Mouse (Mus musculus): ENCODE measurements around the gene Kmt2d. TPM values are rescaled to one million over a fixed set of nuclear protein-coding genes. Genes with fewer than 3 reads are reported as not detected.

Gene Kmt2d
- polyA plus RNA-seq, 1 experiment from 2014 or later, result 20.1 TPM

- Histone ChIP-seq H3K36me3 (ENCODE audit: control insufficient read depth, insufficient read depth, low read length) (no peaks in the 10 kb centered on the region), H3K27ac (ENCODE audit: low read depth, low read length) (no peak overlapping the region), H3K9me3 (ENCODE audit: control insufficient read depth, low read length) (no peaks in the 10 kb centered on the region), H3K4me3 (ENCODE audit: low read depth, low read length) (peak overlapping the region; percentile 11; the same call in 1 of the 2 replicates), H3K4me2 (ENCODE audit: low read depth, low read length, severe bottlenecking) (peak overlapping the region; percentile 2; the same call in 1 of the 2 replicates), H3K4me1 (replicated peaks; ENCODE audit: control insufficient read depth, insufficient read depth, low read length) (peaks cover 14% of the 10 kb centered on the region), H3K27me3 (ENCODE audit: control insufficient read depth, insufficient read depth, low read length) (peaks cover 87% of the 10 kb centered on the region), H3K9ac (ENCODE audit: low read length) (no peak overlapping the region)
- 2% methylated on average over 30 of the region's 30 CpGs for WGBS
- peak; percentile 58 for DNase-seq (ENCODE audit: low spot score)
- no peak for ATAC-seq (replicated peaks; ENCODE audit: low FRiP score)
Observed at GRCm38 (mm10) chr15:98806071-98806808, 64.8 kb downstream of the Kmt2d start.

- Histone ChIP-seq H3K9ac (ENCODE audit: low read length) (no peak overlapping the region), H3K4me1 (replicated peaks; ENCODE audit: control insufficient read depth, insufficient read depth, low read length) (peaks cover 14% of the 10 kb centered on the region), H3K4me2 (ENCODE audit: low read depth, low read length, severe bottlenecking) (peak overlapping the region; percentile 56), H3K4me3 (ENCODE audit: low read depth, low read length) (peak overlapping the region; percentile 32), H3K27ac (ENCODE audit: low read depth, low read length) (no peak overlapping the region), H3K9me3 (ENCODE audit: control insufficient read depth, low read length) (no peaks in the 10 kb centered on the region), H3K36me3 (ENCODE audit: control insufficient read depth, insufficient read depth, low read length) (no peaks in the 10 kb centered on the region), H3K27me3 (ENCODE audit: control insufficient read depth, insufficient read depth, low read length) (peaks cover 95% of the 10 kb centered on the region)
- peak; percentile 85 for DNase-seq (ENCODE audit: low spot score)
- ATAC-seq (replicated peaks; ENCODE audit: low FRiP score), result peak; percentile 64
- under 1% methylated on average over 64 of the region's 64 CpGs for WGBS
Observed at GRCm38 (mm10) chr15:98805324-98806040, 65.5 kb downstream of the Kmt2d start.

DNA sequence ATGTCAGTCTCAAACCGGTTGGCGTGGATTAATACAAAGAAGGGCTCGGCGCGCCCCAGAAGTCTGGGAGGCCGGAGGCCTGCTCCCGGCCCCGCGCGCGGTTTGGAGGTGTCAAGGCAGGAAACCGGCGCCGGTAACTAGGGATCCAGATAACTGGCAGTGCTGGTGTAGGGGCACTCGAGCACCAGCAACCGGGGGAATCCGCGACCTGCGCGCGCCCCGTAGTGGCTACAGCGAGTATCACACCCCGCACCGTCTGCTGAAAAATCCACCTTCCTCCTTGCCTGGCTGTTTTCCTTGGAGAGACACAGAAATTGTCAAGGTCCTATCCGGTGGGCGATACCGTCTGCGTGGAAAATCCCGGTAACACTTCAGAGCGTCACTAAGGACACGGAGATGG, 67.0 kb downstream of the Kmt2d start:
- WGBS, result under 1% methylated on average over 32 of the region's 32 CpGs
- ATAC-seq (replicated peaks; ENCODE audit: low FRiP score), result no peak
- Histone ChIP-seq H3K4me1 (replicated peaks; ENCODE audit: control insufficient read depth, insufficient read depth, low read length) (peaks cover 14% of the 10 kb centered on the region), H3K27me3 (ENCODE audit: control insufficient read depth, insufficient read depth, low read length) (peaks cover 99% of the 10 kb centered on the region), H3K9ac (ENCODE audit: low read length) (no peak overlapping the region), H3K4me3 (ENCODE audit: low read depth, low read length) (0 out of 2 replicates have a peak overlapping the region, but pooled peaks have one; percentile 5), H3K9me3 (ENCODE audit: control insufficient read depth, low read length) (no peaks in the 10 kb centered on the region), H3K4me2 (ENCODE audit: low read depth, low read length, severe bottlenecking) (no peak overlapping the region), H3K36me3 (ENCODE audit: control insufficient read depth, insufficient read depth, low read length) (no peaks in the 10 kb centered on the region), H3K27ac (ENCODE audit: low read depth, low read length) (no peak overlapping the region)
- peak; percentile 94 for DNase-seq (ENCODE audit: low spot score)

DNA sequence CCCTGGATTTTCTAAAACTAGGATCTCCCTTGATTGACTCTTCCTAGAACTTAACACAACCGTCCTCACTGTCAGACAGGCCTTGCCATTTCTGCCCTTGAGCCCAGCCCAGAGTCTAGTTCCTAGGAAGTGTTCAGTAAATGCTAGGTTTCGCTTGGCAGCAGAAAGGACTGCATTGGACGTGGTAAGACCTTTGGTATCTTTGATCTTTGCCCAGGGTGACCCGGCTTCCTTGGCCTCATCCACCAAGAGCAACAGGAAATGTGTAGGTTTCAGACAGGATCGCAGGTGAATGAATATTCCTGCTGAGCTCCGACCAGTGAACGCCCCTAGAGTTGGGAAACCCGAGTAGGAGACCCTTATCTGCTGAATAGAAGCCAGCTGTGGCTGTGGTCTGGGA, 68.1 kb downstream of the Kmt2d start:
- Histone ChIP-seq H3K9me3 (ENCODE audit: control insufficient read depth, low read length) (no peaks in the 10 kb centered on the region), H3K4me1 (replicated peaks; ENCODE audit: control insufficient read depth, insufficient read depth, low read length) (peaks cover 20% of the 10 kb centered on the region), H3K27me3 (ENCODE audit: control insufficient read depth, insufficient read depth, low read length) (peaks cover 97% of the 10 kb centered on the region), H3K4me3 (ENCODE audit: low read depth, low read length) (no peak overlapping the region), H3K27ac (ENCODE audit: low read depth, low read length) (no peak overlapping the region), H3K4me2 (ENCODE audit: low read depth, low read length, severe bottlenecking) (no peak overlapping the region), H3K9ac (ENCODE audit: low read length) (no peak overlapping the region), H3K36me3 (ENCODE audit: control insufficient read depth, insufficient read depth, low read length) (no peaks in the 10 kb centered on the region)
- ATAC-seq (replicated peaks; ENCODE audit: low FRiP score) (no peak), DNase-seq (ENCODE audit: low spot score) (no peak)
- WGBS, result 2% methylated on average over 8 of the region's 8 CpGs

DNA sequence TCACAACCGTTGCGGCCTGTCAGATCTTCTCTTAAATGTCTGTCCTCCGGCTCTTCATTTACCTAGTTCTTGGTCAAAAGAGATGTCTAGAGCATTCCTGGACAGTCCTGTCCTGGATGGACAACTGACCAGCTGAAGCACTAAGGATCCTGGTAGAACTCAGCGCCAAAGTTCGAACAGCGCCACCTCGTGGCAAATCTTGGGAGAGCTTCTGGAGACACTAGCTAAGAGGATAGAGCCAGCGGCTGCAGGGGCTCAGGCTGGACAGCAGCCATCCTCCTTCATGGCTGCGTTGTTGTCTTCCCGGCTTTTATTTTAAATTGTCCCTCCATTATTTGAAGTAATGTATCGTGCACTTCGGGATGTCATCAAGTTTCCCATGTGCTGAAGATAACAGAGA, 71.6 kb downstream of the Kmt2d start:
- no peak overlapping the region for H3K27ac ChIP-seq (ENCODE audit: low read depth, low read length)
- no peaks in the 10 kb centered on the region for H3K36me3 ChIP-seq (ENCODE audit: control insufficient read depth, insufficient read depth, low read length)
- 13% methylated on average over 12 of the region's 12 CpGs for WGBS
- no peak overlapping the region for H3K4me3 ChIP-seq (ENCODE audit: low read depth, low read length)
- peaks cover 24% of the 10 kb centered on the region for H3K4me1 ChIP-seq (replicated peaks; ENCODE audit: control insufficient read depth, insufficient read depth, low read length)
- H3K9ac ChIP-seq (ENCODE audit: low read length), result no peak overlapping the region
- ATAC-seq (replicated peaks; ENCODE audit: low FRiP score) (no peak), DNase-seq (ENCODE audit: low spot score) (peak; percentile 92)
- no peak overlapping the region for H3K4me2 ChIP-seq (ENCODE audit: low read depth, low read length, severe bottlenecking)
- H3K27me3 ChIP-seq (ENCODE audit: control insufficient read depth, insufficient read depth, low read length), result peaks cover 91% of the 10 kb centered on the region
- no peaks in the 10 kb centered on the region for H3K9me3 ChIP-seq (ENCODE audit: control insufficient read depth, low read length)

DNA sequence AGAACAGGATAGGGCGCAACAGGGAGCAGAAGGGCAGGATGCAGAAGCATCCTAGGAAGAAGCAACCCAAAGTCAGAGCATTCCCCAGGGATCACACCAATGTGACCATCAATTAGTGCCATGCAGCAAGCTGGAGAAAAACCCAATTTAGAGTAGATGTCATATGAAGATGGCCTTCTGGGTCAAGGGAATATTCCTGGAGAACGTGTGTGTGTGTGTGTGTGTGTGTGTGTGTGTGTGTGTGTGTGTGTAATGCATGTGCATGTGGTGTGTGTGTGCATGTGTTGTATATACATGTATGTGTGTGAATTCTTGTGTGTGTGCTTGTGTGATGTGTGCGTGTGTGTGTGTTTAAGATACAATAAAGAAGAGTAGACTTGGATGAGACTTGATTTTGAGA, 72.1 kb downstream of the Kmt2d start:
- ATAC-seq (replicated peaks; ENCODE audit: low FRiP score) (no peak), DNase-seq (ENCODE audit: low spot score) (no peak)
- WGBS, result 50% methylated on average over 3 of the region's 3 CpGs
- Histone ChIP-seq H3K27ac (ENCODE audit: low read depth, low read length) (no peak overlapping the region), H3K4me2 (ENCODE audit: low read depth, low read length, severe bottlenecking) (no peak overlapping the region), H3K36me3 (ENCODE audit: control insufficient read depth, insufficient read depth, low read length) (no peaks in the 10 kb centered on the region), H3K9me3 (ENCODE audit: control insufficient read depth, low read length) (no peaks in the 10 kb centered on the region), H3K9ac (ENCODE audit: low read length) (no peak overlapping the region), H3K4me1 (replicated peaks; ENCODE audit: control insufficient read depth, insufficient read depth, low read length) (peaks cover 24% of the 10 kb centered on the region), H3K4me3 (ENCODE audit: low read depth, low read length) (no peak overlapping the region), H3K27me3 (ENCODE audit: control insufficient read depth, insufficient read depth, low read length) (peaks cover 91% of the 10 kb centered on the region)

DNA sequence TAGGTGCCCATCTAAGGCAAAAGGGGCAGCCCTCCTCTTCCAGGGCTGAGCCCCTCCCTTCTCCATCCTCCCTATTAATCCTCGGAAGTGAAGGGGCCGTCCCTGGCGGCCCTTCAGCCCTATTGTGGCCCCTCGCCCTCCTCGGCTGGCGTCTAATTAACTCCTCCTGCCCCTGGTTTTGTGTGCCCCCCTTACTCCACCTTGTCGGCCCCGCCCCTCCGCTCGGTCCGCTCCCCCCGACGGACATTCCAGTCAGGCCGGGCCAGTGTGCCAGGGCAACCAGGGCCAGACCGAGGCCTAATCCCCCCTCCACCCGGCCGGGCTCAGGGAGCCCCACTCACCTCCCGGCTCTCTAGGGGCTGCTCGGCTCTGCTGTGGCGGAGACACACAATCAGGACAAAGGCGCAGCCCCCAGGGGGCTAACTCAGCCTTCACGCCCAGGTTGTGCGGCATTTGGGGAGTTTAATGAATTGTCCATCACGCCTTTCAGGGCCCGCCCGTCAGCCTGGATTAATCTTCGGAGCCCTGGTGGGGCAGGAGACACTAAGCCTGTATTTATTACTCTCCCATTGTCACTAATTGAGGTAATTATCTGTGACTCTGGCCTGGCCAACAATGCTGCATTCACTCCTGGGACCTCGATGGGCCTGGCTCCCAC, 73.0 kb downstream of the Kmt2d start:
- H3K4me1 ChIP-seq (replicated peaks; ENCODE audit: control insufficient read depth, insufficient read depth, low read length), result peaks cover 24% of the 10 kb centered on the region
- ATAC-seq (replicated peaks; ENCODE audit: low FRiP score) (peak; percentile 95), DNase-seq (ENCODE audit: low spot score) (peak; percentile 97)
- H3K27ac ChIP-seq (ENCODE audit: low read depth, low read length), result no peak overlapping the region
- H3K9ac ChIP-seq (ENCODE audit: low read length), result peak overlapping the region; percentile 12; the same call in 1 of the 2 replicates
- 2% methylated on average over 27 of the region's 28 CpGs for WGBS
- H3K36me3 ChIP-seq (ENCODE audit: control insufficient read depth, insufficient read depth, low read length), result no peaks in the 10 kb centered on the region
- peak overlapping the region; percentile 24; the same call in 1 of the 2 replicates for H3K4me2 ChIP-seq (ENCODE audit: low read depth, low read length, severe bottlenecking)
- no peaks in the 10 kb centered on the region for H3K9me3 ChIP-seq (ENCODE audit: control insufficient read depth, low read length)
- H3K4me3 ChIP-seq (ENCODE audit: low read depth, low read length), result no peak overlapping the region
- H3K27me3 ChIP-seq (ENCODE audit: control insufficient read depth, insufficient read depth, low read length), result peaks cover 91% of the 10 kb centered on the region

- ATAC-seq (replicated peaks; ENCODE audit: low FRiP score) (no peak), DNase-seq (ENCODE audit: low spot score) (peak; percentile 67)
- Histone ChIP-seq H3K4me3 (ENCODE audit: low read depth, low read length) (no peak overlapping the region), H3K36me3 (ENCODE audit: control insufficient read depth, insufficient read depth, low read length) (no peaks in the 10 kb centered on the region), H3K4me2 (ENCODE audit: low read depth, low read length, severe bottlenecking) (no peak overlapping the region), H3K9ac (ENCODE audit: low read length) (no peak overlapping the region), H3K27me3 (ENCODE audit: control insufficient read depth, insufficient read depth, low read length) (peaks cover 92% of the 10 kb centered on the region), H3K9me3 (ENCODE audit: control insufficient read depth, low read length) (no peaks in the 10 kb centered on the region), H3K27ac (ENCODE audit: low read depth, low read length) (no peak overlapping the region), H3K4me1 (replicated peaks; ENCODE audit: control insufficient read depth, insufficient read depth, low read length) (peaks cover 24% of the 10 kb centered on the region)
- WGBS, result 1% methylated on average over 13 of the region's 13 CpGs
Observed at GRCm38 (mm10) chr15:98796803-98797595, 74.0 kb downstream of the Kmt2d start.
